In genomic region chr2:77519341-77519740, GRCm38 (mm10) we compare ENCODE assay signal across 8 mouse cellular contexts.
DNase-seq lines count a peak whose midpoint lies in the region; ATAC-seq and TF ChIP-seq lines count a peak whose summit lies in the region.

No protein-coding gene starts in this region.

- no peaks in the 10 kb centered on the region for H3K9me3 ChIP-seq in embryonic facial prominence, embryonic 14.5 days (ENCODE audit: control insufficient read depth, low read length)
- no peaks in the 10 kb centered on the region for H3K9me3 ChIP-seq in intestine, embryonic 15.5 days
- H3K9me3 ChIP-seq in liver, embryonic 12.5 days (replicated peaks): no peaks in the 10 kb centered on the region

- H3K27me3 ChIP-seq in embryonic facial prominence, embryonic 14.5 days (replicated peaks; ENCODE audit: control insufficient read depth, insufficient read depth, low read length): no peaks in the 10 kb centered on the region
- no peaks in the 10 kb centered on the region for H3K27me3 ChIP-seq in intestine, embryonic 15.5 days (replicated peaks)
- no peaks in the 10 kb centered on the region for H3K27me3 ChIP-seq in liver, embryonic 12.5 days (replicated peaks)

- H3K4me3 ChIP-seq in layer of hippocampus, adult 2 months: peak overlapping the region; percentile 60
- H3K4me3 ChIP-seq in embryonic facial prominence, embryonic 14.5 days (ENCODE audit: low read depth, low read length): peak overlapping the region; percentile 39
- peak overlapping the region; percentile 37 for H3K4me3 ChIP-seq in intestine, embryonic 15.5 days (replicated peaks)
- peak overlapping the region; percentile 53 for H3K4me3 ChIP-seq in liver, embryonic 12.5 days

- no peak for DNase-seq in layer of hippocampus, adult 2 months (ENCODE audit: low spot score in 2 of 2)
- DNase-seq in layer of hippocampus, adult 9-11 months: no peak
- peak; percentile 76 for DNase-seq in embryonic facial prominence, embryonic 14.5 days (ENCODE audit: low spot score)
- DNase-seq in retina, embryonic 14.5 days (ENCODE audit: low spot score): peak; percentile 44
- DNase-seq in spleen, adult 12 weeks (ENCODE audit: low spot score): no peak
- no peak for DNase-seq in gastrocnemius, adult 18-20 months (ENCODE audit: low spot score)

- peak overlapping the region; percentile 43 for H3K9ac ChIP-seq in embryonic facial prominence, embryonic 14.5 days (ENCODE audit: low read depth, low read length)
- H3K9ac ChIP-seq in intestine, embryonic 15.5 days: no peak overlapping the region
- H3K9ac ChIP-seq in liver, embryonic 12.5 days: peak overlapping the region; percentile 51; the same call in 1 of the 2 replicates

- under 1% methylated on average over 14 of the region's 14 CpGs for WGBS in embryonic facial prominence, embryonic 14.5 days
- WGBS in intestine, embryonic 15.5 days: under 1% methylated on average over 14 of the region's 14 CpGs
- 1% methylated on average over 14 of the region's 14 CpGs for WGBS in liver, embryonic 12.5 days (ENCODE audit: insufficient replicate concordance)

- peak overlapping the region; percentile 68 for H3K4me2 ChIP-seq in embryonic facial prominence, embryonic 14.5 days (ENCODE audit: low read depth, low read length)
- H3K4me2 ChIP-seq in intestine, embryonic 15.5 days (replicated peaks): peak overlapping the region; percentile 63
- H3K4me2 ChIP-seq in liver, embryonic 12.5 days: peak overlapping the region; percentile 70

- no peak for TF ChIP-seq CTCF in layer of hippocampus, adult 2 months (conservative IDR thresholded peaks at IDR 0.05)

- H3K4me1 ChIP-seq in embryonic facial prominence, embryonic 14.5 days (ENCODE audit: control insufficient read depth, insufficient read depth, low read length): 0 out of 2 replicates have a peak, but pooled peaks cover 2% of the 10 kb centered on the region
- H3K4me1 ChIP-seq in intestine, embryonic 15.5 days (replicated peaks): no peaks in the 10 kb centered on the region
- peaks cover 54% of the 10 kb centered on the region for H3K4me1 ChIP-seq in liver, embryonic 12.5 days

- no peaks in the 10 kb centered on the region for H3K36me3 ChIP-seq in embryonic facial prominence, embryonic 14.5 days (ENCODE audit: control insufficient read depth, insufficient read depth, low read length)
- H3K36me3 ChIP-seq in intestine, embryonic 15.5 days: no peaks in the 10 kb centered on the region
- no peaks in the 10 kb centered on the region for H3K36me3 ChIP-seq in liver, embryonic 12.5 days

- ATAC-seq in embryonic facial prominence, embryonic 14.5 days (ENCODE audit: low read depth): peak; percentile 83
- peak; percentile 44 for ATAC-seq in intestine, embryonic 15.5 days
- peak; percentile 68 for ATAC-seq in liver, embryonic 12.5 days

- H3K27ac ChIP-seq in layer of hippocampus, adult 2 months: peak overlapping the region; percentile 47
- H3K27ac ChIP-seq in embryonic facial prominence, embryonic 14.5 days (replicated peaks; ENCODE audit: low read depth, low read length): no peak overlapping the region
- H3K27ac ChIP-seq in intestine, embryonic 15.5 days: 0 out of 2 replicates have a peak overlapping the region, but pooled peaks have one; percentile 25
- H3K27ac ChIP-seq in liver, embryonic 12.5 days: peak overlapping the region; percentile 48; the same call in 1 of the 2 replicates

Comparison
In these comparisons a context has a peak if more than half of its experiments do, and no peak if none do; other contexts are left out.
1. DNase-seq: peak in embryonic facial prominence, embryonic 14.5 days (single experiment) and retina, embryonic 14.5 days (single experiment); none in layer of hippocampus, adult 2 months (0 of 2), layer of hippocampus, adult 9-11 months (single experiment), spleen, adult 12 weeks (single experiment) and gastrocnemius, adult 18-20 months (single experiment).
2. Peak in every context shown above with its lines, with median percentiles within 50 percentile points of each other: H3K4me3 ChIP-seq, ATAC-seq and H3K4me2 ChIP-seq.